Mouse (Mus musculus) testis, postnatal 10 days (tissue): Measurements from ENCODE around the gene Btbd8.

ENCODE experiments used
- DNase-seq: peaks from one replicate; pipeline ENCODE4 v3.0.0; 2021; ENCODE audit warnings: low spot score

The Btbd8 gene

DNA sequence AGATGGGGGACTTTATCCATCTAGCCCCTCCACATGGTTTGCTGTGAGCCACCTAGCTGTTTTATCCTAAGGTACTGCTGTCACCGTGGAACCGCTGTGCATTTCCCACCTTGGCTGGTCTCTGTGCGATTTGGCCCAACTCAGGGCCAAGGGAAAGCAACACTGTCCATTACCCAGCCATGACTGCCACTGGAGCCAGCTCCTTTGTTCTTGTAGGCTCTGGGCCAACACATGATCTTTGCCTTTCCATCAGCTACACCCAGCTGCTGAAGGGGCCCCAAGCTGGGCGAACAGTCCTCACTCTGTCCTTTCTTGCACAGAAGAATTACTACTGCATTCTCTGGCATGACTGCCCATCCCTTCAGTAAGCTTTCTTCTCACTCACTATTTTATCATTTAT is 80.8 kb downstream of the Btbd8 start:
- DNase-seq: no peak

DNA sequence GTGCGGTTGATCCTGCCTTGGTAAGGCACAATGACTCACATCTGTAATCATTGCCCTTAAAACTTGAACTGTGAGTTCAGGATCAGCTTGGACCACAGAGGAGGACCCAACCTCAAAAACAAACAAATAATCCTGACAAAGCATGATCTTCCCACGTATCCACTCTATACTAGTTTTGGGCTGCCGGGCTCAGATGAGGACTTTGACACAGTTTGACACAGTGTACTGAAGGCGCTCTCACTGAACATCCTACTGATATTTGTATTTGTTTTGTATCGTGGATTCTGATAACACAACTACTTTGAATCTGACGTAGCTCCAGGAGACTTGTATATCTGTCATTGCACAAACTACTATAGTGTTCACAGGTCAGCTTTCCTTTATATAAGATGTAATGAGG is 83.6 kb downstream of the Btbd8 start:
- DNase-seq: no peak

DNA sequence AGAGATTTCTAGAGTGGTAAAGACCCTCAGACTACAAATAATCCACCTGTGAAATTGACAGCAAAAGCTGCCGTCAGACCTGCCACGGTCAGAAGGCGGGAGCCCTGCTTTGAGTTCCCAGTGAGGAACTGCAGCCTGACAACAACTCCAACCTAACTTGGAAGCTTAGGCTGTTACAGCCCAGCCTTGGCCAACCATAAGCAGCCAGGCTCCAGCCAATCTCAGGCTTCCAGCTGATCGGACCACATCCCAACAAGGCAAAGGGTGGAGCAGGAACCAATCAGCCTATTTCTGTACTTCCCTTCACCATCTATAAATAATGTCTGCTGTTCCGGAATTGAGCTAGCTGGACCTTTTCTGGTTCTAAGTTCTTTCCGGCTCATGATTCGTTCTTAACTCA is 84.1 kb downstream of the Btbd8 start:
- no peak for DNase-seq

DNA sequence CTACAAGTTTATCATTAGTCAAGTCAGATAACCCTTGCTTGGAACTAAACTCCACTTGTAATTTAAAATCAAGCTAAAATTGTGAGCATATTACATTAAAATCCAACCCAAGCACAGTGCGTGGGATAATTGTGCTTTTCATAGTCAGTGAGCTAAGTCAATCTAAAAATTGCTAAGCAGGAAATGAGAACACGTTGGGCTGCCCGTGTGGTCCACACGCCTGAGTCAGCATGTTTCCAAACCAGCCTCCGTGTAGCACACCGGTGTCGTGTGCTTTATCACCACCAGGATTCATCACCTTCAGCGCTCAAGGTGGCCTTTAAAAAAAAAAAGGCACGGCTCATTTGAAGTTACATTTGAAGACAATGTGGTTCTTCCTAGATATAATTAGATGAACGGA is 86.5 kb downstream of the Btbd8 start:
- no peak for DNase-seq

DNA sequence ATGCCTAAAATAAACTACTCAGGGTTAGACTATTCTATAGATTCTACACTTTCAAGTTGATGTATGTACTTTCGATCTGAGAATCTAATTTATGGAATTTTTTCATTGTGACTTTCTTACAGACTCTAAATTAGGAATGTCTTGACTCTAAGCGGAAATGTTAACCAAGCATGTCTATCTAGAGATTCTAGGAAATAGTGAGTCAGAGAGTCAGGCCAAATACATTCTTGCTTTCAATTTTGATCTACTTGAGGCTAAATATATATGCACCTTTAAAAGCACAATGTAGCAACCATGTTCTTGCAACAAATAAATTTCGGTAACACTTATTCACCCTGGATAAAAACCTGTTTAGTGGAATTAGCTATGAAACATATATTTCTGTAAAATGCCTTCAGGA is 91.1 kb downstream of the Btbd8 start:
- no peak for DNase-seq

DNA sequence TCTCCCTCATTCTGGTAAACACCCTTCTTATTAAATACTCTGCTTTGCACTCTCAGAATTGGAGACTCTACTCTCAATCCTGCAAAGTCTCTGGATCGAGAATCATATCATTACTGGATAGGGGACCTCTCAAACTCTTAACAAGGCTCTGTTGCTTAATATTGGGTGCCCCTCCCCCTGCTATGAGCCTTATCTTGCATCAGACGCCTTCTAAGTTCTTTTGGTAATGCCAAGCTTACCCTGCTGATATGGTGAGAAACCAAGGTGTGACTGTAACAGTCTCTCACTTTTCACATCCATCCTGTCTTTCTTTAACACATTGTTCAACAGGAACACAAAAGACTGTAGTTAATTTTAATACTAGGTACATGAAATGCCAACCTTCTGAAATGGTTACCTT is 95.8 kb downstream of the Btbd8 start:
- no peak for DNase-seq

DNA sequence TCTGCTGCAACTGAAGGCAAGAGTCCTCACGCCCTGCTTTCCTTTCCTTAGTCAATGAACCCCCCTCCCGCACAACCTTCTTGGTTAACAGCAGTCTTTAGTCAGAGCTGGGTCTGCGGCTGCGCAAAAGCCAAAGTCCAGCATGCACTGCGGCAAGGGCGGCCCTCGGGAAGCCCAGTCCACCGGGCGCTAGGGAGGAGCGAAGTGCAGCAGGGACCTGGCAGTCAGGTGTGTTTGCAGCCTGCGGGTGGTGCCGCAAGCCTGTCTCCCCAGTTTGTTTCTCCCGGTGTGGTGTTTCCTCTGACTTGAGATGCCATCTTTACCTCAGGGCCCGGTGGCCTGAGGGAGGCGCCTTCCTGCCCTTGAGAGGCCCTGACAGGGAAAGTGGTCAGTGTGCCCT is 96.8 kb downstream of the Btbd8 start, which contains the start of gene 1700028K03Rik:
Gene 1700028K03Rik (plus strand): TSS at position 129 of the 400 bp plus-strand sequence.
- peak; percentile 50 for DNase-seq

DNA sequence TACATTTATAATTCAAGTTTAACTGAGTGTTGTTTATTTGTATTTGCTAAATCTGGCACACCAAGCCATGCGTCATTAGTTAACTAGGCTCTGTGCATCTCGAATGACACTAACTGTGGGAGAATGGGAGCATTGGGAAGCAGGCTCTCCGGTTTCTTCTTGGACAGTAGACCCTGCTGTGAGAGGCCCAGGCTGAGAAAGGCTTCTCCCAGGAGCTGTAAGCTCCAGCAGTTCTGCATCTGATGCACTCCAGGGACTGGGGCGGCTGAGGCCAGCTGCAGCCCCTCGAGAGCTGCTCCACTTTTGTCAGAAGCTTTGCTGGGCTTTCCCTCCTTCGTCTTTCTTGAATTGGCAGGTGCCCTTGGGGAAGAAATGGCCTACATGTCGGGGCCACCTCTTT is 103.9 kb downstream of the Btbd8 start:
- DNase-seq: no peak

DNA sequence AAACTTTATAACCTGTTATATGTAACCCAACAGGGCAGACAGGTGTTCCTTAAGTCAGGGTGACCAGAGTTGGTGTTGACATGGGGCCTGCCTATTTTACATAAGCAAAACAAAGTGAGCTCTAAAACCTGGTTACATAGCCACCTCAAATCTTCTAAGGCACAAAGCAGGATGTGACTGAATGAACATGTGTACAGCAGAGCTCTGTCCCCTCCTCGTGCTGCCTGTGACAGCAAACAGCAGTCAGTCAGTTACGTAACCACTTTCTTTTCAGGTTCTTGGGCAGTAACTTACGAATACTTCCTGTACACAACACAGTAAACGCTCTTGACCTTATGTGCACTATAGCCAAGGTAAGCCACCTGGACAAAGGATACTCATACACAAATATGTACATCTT is 108.1 kb downstream of the Btbd8 start:
- no peak for DNase-seq

DNA sequence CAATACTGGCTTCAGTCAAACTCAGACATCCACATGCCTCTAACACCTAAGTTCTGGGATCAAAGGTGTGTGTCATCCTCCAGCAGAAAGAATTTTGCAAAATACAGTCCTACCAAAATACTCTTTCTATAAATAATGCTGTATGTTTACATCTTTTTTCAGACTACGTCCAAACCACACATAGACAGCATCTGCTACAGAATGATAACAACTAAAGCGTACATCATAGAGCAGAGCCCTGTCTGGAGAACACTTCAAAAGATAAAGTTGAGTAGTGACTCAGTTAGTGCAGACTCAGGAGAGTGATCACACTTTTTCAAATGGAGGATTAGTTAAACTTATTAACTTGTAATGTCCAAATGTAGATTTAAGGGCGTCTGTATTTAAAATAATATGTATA is 110.2 kb downstream of the Btbd8 start:
- DNase-seq: no peak

DNA sequence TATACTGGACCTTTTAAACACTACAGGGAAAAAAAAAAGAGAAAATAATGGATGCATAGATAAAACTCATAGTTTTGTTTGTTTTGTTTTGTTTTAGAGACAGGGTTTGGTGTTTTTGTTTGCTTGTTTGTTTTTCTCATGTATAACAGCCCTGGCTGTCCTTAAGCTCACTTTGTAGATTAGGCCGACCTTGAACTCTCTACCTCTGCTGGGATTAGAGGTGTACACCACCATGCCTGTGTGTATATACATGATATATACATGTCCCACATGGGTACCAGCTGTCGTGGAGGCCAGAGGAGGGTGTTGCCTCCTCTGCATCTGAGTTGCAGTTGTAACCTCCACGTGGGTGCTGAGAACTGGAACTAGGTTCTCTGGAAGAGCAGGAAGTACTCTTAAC is 110.6 kb downstream of the Btbd8 start:
- no peak for DNase-seq

DNA sequence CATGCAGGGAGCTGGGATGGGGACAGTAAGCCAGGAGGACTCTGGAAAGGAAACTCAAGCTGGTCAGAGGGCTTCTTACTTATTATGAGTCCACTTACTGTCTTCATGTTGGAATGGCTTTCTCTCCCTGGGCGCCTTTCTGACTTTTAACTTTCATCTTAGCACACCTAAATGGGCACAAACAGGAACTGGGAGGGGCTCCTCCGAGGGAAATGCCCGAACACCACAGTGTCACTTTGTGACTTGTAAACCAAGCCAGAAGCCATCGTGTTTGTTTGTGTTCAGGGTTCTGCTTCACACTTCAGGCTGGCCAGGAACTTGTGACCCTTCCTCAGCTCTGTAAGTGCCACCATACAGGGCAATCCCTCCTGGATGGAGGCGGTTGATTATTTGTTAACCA is 116.5 kb downstream of the Btbd8 start:
- DNase-seq: no peak

DNA sequence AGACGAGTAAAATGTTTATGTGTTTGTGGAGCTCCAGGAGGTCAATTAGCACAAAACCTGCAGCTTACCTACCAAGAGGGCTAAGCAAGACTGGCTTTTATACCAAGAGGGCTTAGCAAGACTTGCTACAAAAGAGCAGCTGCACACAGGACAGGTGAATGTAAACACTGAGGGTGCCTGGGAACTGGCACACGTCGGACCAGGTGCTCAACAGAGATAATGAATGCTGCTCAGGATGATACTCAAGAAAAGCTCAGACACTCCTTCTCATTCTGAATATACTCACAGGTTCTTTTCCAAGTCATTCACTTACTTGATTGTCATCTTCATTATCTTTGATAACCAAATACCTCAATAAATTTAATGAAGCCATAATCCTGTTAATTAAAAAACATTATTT is 119.2 kb downstream of the Btbd8 start:
- DNase-seq: no peak
